Mouse (Mus musculus): ENCODE data around the gene Tent5b.
"Not testable (repeated sequence)": the region's sequence is repeated elsewhere in the genome, so short reads cannot be mapped to it uniquely, and the experiment has no call there.

The Tent5b gene

GRCm38 (mm10) chr4:133504300-133504699, 24.4 kb downstream of the Tent5b start:
- no peak for DNase-seq

- no peak for DNase-seq
These were observed 25.0 kb downstream of the Tent5b start for GRCm38 (mm10) chr4:133504755-133505485.

GRCm38 (mm10) chr4:133506573-133506972, 26.6 kb downstream of the Tent5b start:
- DNase-seq, result peak; percentile 77

GRCm38 (mm10) chr4:133508990-133509389, 29.1 kb downstream of the Tent5b start:
- DNase-seq, result no peak

GRCm38 (mm10) chr4:133511050-133511449, 31.1 kb downstream of the Tent5b start:
- no peak for DNase-seq

GRCm38 (mm10) chr4:133512511-133512910, 32.6 kb downstream of the Tent5b start:
- not testable (repeated sequence) for DNase-seq

- DNase-seq, result peak; percentile 85
These were observed 33.0 kb downstream of the Tent5b start for GRCm38 (mm10) chr4:133512972-133513371.

GRCm38 (mm10) chr4:133518601-133519368, 38.9 kb downstream of the Tent5b start, which contains the start of gene Kdf1:
Gene Kdf1, plus strand, starts transcription at chr4:133518963.
- DNase-seq, result peak; percentile 49

GRCm38 (mm10) chr4:133519369-133519665, 39.4 kb downstream of the Tent5b start:
- peak; percentile 23 for DNase-seq

GRCm38 (mm10) chr4:133521502-133521901, 41.6 kb downstream of the Tent5b start:
- DNase-seq, result no peak

- no peak for DNase-seq
These were observed 47.9 kb downstream of the Tent5b start for GRCm38 (mm10) chr4:133527788-133528187.

- DNase-seq, result no peak
These were observed 52.8 kb downstream of the Tent5b start for GRCm38 (mm10) chr4:133532777-133533176.

GRCm38 (mm10) chr4:133536081-133536480, 56.1 kb downstream of the Tent5b start:
- DNase-seq, result no peak

- no peak for DNase-seq
These were observed 56.7 kb downstream of the Tent5b start for GRCm38 (mm10) chr4:133536652-133537051.

Measured in thymus, postnatal 4 days (tissue).